Mouse (Mus musculus): ENCODE results near the gene Sfrp5.

Gene Sfrp5

GRCm38 (mm10) chr19:42198026-42198425 is 4.0 kb downstream of the Sfrp5 start:
- DNase-seq (ENCODE audit: extremely low read depth, low read depth): no peak

- DNase-seq (ENCODE audit: extremely low read depth, low read depth): no peak
These were observed 5.0 kb downstream of the Sfrp5 start for GRCm38 (mm10) chr19:42197066-42197465.

- no peak for DNase-seq (ENCODE audit: extremely low read depth, low read depth)
These were observed 5.7 kb downstream of the Sfrp5 start for GRCm38 (mm10) chr19:42196378-42196777.

- DNase-seq (ENCODE audit: extremely low read depth, low read depth): no peak
These were observed 8.7 kb downstream of the Sfrp5 start for GRCm38 (mm10) chr19:42193311-42193710.

- no peak for DNase-seq (ENCODE audit: extremely low read depth, low read depth)
These were observed 11.6 kb downstream of the Sfrp5 start for GRCm38 (mm10) chr19:42190494-42190893.

- no peak for DNase-seq (ENCODE audit: extremely low read depth, low read depth)
These were observed 12.3 kb downstream of the Sfrp5 start for GRCm38 (mm10) chr19:42189735-42190134.

GRCm38 (mm10) chr19:42182673-42183072 is 19.4 kb downstream of the Sfrp5 start:
- DNase-seq (ENCODE audit: extremely low read depth, low read depth): no peak

DNA sequence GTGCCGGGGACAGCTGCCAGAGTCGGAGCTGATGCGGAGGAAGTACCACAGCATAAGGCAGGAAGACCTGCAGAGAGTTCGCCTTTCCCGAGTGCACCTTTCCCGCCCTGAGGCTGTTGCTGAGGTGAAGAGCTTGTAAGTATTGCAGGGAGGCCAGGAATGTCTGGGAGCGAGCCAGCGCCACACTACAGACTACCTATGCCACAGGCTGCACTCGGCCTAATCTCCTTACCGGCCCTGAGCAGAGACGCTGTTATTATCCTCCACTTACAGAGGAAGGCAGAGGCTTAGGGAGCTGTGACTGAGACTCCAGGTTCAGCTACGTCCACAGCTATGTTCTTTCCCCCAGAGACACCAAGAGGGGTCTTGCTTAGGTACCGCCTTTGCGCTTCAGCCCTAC is 22.7 kb downstream of the Sfrp5 start:
- no peak for DNase-seq (ENCODE audit: extremely low read depth, low read depth)

- peak; percentile 47 for DNase-seq (ENCODE audit: extremely low read depth, low read depth)
These were observed 24.6 kb downstream of the Sfrp5 start for GRCm38 (mm10) chr19:42177461-42177860.

- peak; percentile 98 for DNase-seq (ENCODE audit: extremely low read depth, low read depth)
These were observed 25.2 kb downstream of the Sfrp5 start for GRCm38 (mm10) chr19:42176841-42177240.

DNA sequence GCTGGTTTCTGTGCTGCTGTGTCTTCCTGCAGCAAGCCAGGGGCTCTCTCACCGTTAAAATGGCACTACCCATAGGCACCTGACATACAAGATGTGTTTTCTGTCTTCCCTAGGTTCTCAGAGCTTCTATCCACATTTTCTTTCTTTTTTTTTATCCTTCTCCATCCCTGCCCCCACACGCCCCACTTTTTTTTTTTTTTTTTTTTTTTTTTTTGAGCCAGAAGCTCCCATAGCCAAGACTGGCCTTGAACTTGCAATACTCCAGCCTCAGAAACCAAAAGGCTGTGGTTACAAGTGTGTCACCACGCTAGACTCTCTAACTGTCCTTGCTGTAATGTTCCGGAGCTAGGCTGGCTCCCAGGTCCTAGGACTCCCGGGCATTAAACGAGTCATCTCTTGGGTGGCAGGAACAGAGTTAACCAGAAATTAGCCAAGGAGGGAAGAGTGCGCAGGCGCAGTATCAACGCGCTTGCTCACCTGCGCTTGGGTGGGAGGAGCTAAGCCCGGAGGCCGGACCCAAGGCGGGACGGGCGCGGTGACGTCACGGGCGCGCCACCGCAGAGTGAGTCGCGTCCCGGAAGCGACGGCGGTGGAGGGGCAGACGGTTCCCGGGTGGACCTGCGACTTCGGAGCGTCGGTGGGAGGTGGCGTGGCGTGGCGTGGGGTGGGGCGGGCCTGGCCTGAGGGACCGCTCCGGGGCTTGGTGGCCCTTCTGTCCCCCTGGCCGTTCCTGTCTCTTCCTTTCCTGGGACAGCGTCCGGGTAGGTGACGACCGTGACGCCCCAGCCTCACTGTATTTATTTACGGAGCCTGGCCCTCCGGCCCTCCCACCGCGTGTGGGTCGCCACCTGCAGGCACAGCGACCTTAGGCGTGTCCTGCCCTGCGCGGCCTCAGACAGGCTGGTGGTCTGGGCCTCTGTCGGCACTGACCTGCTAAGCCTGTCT is 31.8 kb downstream of the Sfrp5 start:
- peak; percentile 88 for DNase-seq (ENCODE audit: extremely low read depth, low read depth)

DNA sequence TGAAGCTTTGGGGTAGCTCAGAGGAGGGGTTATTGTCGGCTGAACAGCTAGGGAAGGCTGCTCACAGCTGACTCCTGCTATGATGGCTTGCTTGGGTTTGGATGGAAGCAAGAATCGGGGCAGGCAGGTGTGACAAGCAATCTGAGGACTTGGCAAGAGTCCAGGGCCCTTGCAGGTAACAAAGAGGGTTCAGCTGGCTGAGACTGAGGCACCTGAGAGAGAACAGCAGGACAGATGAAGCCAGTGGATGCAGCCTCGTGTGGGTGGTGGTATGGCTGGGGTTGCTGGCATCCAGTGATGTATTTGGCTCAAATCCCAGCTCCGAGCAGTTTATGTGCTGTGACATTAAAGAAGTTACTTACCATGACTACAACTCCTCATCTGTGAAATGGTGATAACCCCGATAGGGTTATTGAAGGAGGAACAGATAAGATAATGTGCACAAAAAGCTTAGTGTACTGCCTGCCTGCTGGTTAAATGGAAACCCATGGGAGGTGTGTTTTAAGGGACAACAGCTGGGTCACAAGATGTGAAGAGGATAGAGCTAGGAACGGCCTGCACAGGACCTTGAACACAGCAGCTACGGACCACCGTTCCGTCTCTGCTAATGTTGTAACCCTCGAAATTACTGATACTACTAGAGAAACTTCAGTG is 32.6 kb downstream of the Sfrp5 start:
- peak; percentile 73 for DNase-seq (ENCODE audit: extremely low read depth, low read depth)

GRCm38 (mm10) chr19:42167489-42167888 is 34.6 kb downstream of the Sfrp5 start:
- DNase-seq (ENCODE audit: extremely low read depth, low read depth): no peak

GRCm38 (mm10) chr19:42166766-42167165 is 35.3 kb downstream of the Sfrp5 start:
- DNase-seq (ENCODE audit: extremely low read depth, low read depth): no peak

GRCm38 (mm10) chr19:42166130-42166529 is 35.9 kb downstream of the Sfrp5 start:
- peak; percentile 71 for DNase-seq (ENCODE audit: extremely low read depth, low read depth)

DNA sequence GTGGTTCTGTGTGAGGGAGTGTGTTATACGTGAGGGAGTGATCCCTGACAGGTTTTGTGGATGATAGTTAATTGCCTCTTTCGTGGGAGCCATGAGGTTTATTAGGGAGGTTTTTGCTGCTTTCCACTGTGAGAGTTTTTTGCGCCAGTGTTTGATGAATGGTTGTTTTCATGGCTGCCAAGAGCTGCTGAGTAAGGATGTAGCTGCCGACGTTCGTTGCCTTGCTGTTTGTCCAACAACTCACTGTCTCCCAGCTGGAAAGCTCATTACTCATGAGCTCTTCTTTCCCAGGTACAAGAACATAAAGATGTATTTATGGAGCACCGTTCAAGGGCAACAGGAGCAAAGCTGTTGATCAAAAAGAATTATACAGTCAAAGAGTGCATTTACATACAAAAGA is 37.9 kb downstream of the Sfrp5 start:
- DNase-seq (ENCODE audit: extremely low read depth, low read depth): no peak

DNA sequence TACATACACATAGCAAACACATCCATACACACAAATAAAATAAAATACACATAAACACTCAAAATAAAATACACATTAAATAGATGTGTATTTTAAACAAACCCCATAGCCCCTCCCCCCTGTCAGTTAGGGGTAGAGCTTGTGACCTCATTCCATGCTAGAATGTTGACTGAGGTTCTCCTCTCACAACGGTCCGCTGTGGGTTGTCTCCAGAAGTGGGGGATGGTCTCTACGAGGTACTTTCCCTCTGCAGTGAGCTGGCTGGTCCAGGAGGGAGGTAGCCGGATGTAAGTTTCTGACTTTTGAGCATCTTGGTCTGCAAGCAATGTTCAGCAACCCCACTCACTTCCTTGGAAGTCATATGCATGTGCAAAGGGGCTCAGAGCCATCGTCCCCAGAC is 38.3 kb downstream of the Sfrp5 start, which contains the start of gene Zfyve27:
TSS of gene Zfyve27 (plus strand) at position 188 of the 400 bp plus-strand sequence.
- no peak for DNase-seq (ENCODE audit: extremely low read depth, low read depth)

- no peak for DNase-seq (ENCODE audit: extremely low read depth, low read depth)
These were observed 43.6 kb downstream of the Sfrp5 start for GRCm38 (mm10) chr19:42158246-42159017.

GRCm38 (mm10) chr19:42157493-42158237 is 44.4 kb downstream of the Sfrp5 start:
- DNase-seq (ENCODE audit: extremely low read depth, low read depth): no peak

DNA sequence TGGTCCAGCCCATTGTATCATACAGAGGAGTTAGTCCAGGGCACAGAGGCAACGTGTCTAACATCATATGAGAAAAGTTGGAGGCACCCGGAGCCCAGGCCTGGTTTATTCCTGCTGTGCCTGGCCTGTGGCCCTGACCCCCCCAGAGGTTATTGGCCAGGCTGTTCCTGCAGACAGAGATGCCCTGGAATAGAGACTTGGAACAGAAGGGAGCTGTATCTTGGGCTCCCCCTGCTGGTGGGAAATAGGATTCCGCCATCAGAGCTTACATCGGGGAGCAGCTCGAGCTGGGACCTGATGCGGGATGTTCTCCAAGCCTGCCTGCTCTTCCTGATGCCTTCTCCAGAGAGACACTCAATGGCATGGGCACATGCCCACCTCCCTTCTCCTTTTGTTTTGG is 50.1 kb downstream of the Sfrp5 start:
- DNase-seq (ENCODE audit: extremely low read depth, low read depth): no peak

- no peak for DNase-seq (ENCODE audit: extremely low read depth, low read depth)
These were observed 53.5 kb downstream of the Sfrp5 start for GRCm38 (mm10) chr19:42148569-42148860.
